Mouse (Mus musculus) embryonic stem cell, embryonic (primary cell): Measurements from ENCODE around the gene Pld3.
"Not testable (repeated sequence)": the region's sequence is repeated elsewhere in the genome, so short reads cannot be mapped to it uniquely, and the experiment has no call there.

Experiments used
- CTCF ChIA-PET, 4 experiments: fragments of 300-600 bp in 2 of 4; fragments of 350-600 bp in 2 of 4; sonication (Branson Sonifier 250); formaldehyde crosslinking; loops; one replicate each; lab custom pipeline; 2022; ENCODE audit warnings: inconsistent platforms in 2 of 4; lab: Charles Lee
- POLR2A ChIA-PET, 4 experiments: fragments of 300-600 bp in 2 of 4; fragments of 350-600 bp in 2 of 4; sonication (Branson Sonifier 250); formaldehyde crosslinking; loops; one replicate each; lab custom pipeline; 2022; ENCODE audit warnings: antibody characterized with exemption in 4 of 4, inconsistent platforms in 1 of 4; lab: Charles Lee

Pld3 gene

DNA sequence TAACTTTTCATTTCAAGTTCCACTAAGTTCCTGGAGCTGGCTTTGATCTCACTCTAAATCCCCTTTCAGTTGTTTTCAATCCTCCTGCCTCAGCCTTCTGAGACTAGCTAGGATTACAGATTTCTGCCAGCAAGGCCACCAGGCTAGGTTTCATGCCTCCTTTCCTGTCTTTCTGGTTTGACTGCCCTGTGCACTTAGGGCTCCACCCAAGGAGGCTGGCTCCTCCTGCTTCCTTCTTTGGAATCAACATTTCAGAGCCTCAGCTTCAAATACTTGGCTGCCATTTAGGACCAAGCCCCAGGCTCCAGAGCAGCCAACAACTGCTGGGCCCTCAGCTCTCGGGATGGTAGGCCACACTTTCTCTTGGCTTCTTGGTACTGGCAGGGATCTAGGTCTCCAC is 32.4 kb downstream of the Pld3 start:
- POLR2A ChIA-PET, result interaction anchor here (0.6 to 6.6 kb wide), 64 partner anchors 9 to 325 kb away, joined by 3 to 97 read pairs (median 4); partner anchors contain the start of genes Sertad1 (in 3 of the 4), Akt2 (in 2 of the 4), BC024978 (in 1 of the 4) and Snrpa (in 1 of the 4)
- CTCF ChIA-PET, result interaction anchor here (0.6 to 5.3 kb wide), 66 partner anchors 7 to 628 kb away, joined by 3 to 57 read pairs (median 4); partner anchors contain the start of genes Sertad1 (in 2 of the 4), Sertad3 (in 1 of the 4) and Zfp60 (in 1 of the 4)

- ChIA-PET POLR2A (interaction anchor here (0.6 to 6.6 kb wide), 65 partner anchors 9 to 324 kb away, joined by 3 to 97 read pairs (median 4); partner anchors contain the start of genes Sertad1 (in 3 of the 4), Akt2 (in 2 of the 4), BC024978 (in 1 of the 4) and Snrpa (in 1 of the 4)), CTCF (interaction anchor here (0.6 to 5.3 kb wide), 67 partner anchors 8 to 628 kb away, joined by 3 to 57 read pairs (median 4); partner anchors contain the start of genes Sertad1 (in 2 of the 4), Sertad3 (in 1 of the 4) and Zfp60 (in 1 of the 4))
Measured at GRCm38 (mm10) chr7:27520104-27520503, 32.9 kb downstream of the Pld3 start.

DNA sequence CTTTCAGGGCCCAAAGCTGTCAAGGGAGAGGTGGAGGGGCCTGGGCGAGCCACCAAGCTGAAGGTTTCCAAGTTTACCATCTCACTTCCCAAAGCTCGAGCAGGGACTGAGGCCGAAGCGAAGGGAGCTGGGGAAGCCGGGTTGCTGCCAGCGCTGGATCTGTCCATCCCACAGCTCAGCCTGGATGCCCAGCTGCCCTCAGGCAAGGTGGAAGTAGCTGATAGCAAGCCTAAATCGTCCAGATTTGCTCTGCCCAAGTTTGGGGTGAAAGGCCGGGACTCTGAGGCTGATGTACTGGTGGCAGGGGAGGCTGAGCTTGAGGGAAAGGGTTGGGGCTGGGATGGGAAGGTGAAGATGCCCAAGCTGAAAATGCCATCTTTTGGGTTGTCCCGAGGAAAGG is 34.7 kb downstream of the Pld3 start:
- POLR2A ChIA-PET, result interaction anchor here in 3 of 4 experiments (0.8 to 6.6 kb wide), 17 partner anchors 8 to 51 kb away, joined by 3 to 97 read pairs (median 5); partner anchors contain the start of gene Sertad1 (in 2 of the 3)

DNA sequence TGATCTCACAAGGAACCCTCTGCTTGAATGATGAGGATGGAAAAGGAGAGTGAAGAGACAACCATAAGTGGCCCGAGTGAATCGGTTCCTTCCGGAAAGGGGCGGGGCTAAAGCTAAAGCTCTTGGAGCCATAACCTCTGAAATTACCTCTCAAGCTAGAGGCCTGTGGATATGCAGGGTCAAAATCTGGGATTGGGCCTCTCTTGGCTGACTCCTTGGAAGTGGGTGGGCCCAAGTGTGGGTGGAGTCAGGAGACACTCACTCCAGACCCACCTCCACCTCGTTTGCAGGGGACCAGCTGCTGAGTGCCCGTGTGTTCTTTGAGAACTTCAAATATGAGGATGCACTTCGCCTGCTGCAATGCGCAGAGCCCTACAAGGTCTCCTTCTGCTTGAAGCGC is 38.1 kb downstream of the Pld3 start:
- ChIA-PET POLR2A (interaction anchor here (0.5 to 2.0 kb wide), 17 partner anchors 9 to 206 kb away, joined by 3 to 10 read pairs (median 4); partner anchors contain the start of gene Sertad1 (in 3 of the 4)), CTCF (interaction anchor here (0.6 to 2.1 kb wide), 10 partner anchors 11 to 282 kb away, joined by 3 to 14 read pairs (median 5); partner anchors contain the start of genes Coq8b (in 1 of the 4) and Zfp607b (in 1 of the 4))

More for the DNA sequence above, 34.7 kb downstream of the Pld3 start:
- CTCF ChIA-PET, result interaction anchor here (0.5 to 5.3 kb wide), 18 partner anchors 8 to 1783 kb away, joined by 3 to 57 read pairs (median 5); partner anchors contain the start of gene Sertad1 (in 1 of the 4)

DNA sequence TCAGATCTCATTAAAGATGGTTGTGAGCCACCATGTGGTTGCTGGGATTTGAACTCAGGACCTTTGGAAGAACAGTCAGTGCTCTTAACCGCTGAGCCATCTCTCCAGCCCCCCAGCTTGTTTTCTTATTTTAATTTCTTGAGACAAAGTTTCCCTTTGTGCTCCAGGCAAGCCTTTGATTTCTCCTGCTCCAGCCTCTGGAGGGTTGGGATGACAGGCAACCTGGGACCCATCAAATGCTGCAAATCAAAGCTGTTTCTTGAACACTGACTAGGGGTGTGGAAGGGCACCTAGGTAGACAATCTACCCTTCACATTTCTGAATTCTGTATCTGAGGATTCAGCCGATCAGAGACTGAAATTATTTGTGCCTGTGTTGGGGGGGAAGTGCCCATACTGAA is 42.2 kb downstream of the Pld3 start:
- POLR2A ChIA-PET, result interaction anchor here in 2 of 4 experiments (0.8 to 15.7 kb wide), 15 partner anchors 8 to 164 kb away, joined by 3 to 405 read pairs (median 3); partner anchors contain the start of genes Sertad1 (in 2 of the 2) and Prx (in 1 of the 2)

GRCm38 (mm10) chr7:27508648-27509005 is 44.4 kb downstream of the Pld3 start:
- POLR2A ChIA-PET, result interaction anchor here (0.6 to 15.7 kb wide), 76 partner anchors 10 to 334 kb away, joined by 3 to 551 read pairs (median 8); partner anchors contain the start of genes Sertad1 (in 3 of the 4), Prx (in 2 of the 4), Sertad3 (in 2 of the 4) and Akt2 (in 1 of the 4)
- CTCF ChIA-PET, result interaction anchor here (0.6 to 10.6 kb wide), 35 partner anchors 8 to 1219 kb away, joined by 3 to 131 read pairs (median 6); partner anchors contain the start of genes Ttc9b (in 2 of the 4), Hipk4 (in 1 of the 4), Sertad1 (in 1 of the 4) and Zfp60 (in 1 of the 4)

More for the DNA sequence above, 42.2 kb downstream of the Pld3 start:
- CTCF ChIA-PET, result interaction anchor here (0.7 to 4.4 kb wide), 14 partner anchors 9 to 61 kb away, joined by 3 to 57 read pairs (median 4); partner anchors contain the start of gene Sertad1 (in 1 of the 4)

GRCm38 (mm10) chr7:27507711-27508647 is 45.0 kb downstream of the Pld3 start:
- ChIA-PET CTCF (interaction anchor here (0.6 to 10.6 kb wide), 61 partner anchors 9 to 1345 kb away, joined by 3 to 131 read pairs (median 5); partner anchors contain the start of genes Sertad1 (in 3 of the 4), Ttc9b (in 2 of the 4), Hipk4 (in 1 of the 4) and Prx (in 1 of the 4)), POLR2A (interaction anchor here (0.5 to 15.7 kb wide), 174 partner anchors 9 to 1706 kb away, joined by 3 to 551 read pairs (median 5); partner anchors contain the start of genes Sertad1 (in 4 of the 4), Prx (in 3 of the 4), Sertad3 (in 3 of the 4) and Map3k10 (in 2 of the 4))

- CTCF ChIA-PET, result interaction anchor here (0.6 to 10.6 kb wide), 21 partner anchors 10 to 181 kb away, joined by 3 to 131 read pairs (median 13); partner anchors contain the start of genes Sertad1 (in 3 of the 4) and Hipk4 (in 1 of the 4)
- POLR2A ChIA-PET, result interaction anchor here (0.5 to 15.7 kb wide), 112 partner anchors 8 to 1707 kb away, joined by 3 to 551 read pairs (median 6); partner anchors contain the start of genes Prx (in 3 of the 4), Sertad1 (in 3 of the 4), Map3k10 (in 2 of the 4) and Rab4b (in 2 of the 4)
Measured at GRCm38 (mm10) chr7:27506765-27507370, 46.1 kb downstream of the Pld3 start.

DNA sequence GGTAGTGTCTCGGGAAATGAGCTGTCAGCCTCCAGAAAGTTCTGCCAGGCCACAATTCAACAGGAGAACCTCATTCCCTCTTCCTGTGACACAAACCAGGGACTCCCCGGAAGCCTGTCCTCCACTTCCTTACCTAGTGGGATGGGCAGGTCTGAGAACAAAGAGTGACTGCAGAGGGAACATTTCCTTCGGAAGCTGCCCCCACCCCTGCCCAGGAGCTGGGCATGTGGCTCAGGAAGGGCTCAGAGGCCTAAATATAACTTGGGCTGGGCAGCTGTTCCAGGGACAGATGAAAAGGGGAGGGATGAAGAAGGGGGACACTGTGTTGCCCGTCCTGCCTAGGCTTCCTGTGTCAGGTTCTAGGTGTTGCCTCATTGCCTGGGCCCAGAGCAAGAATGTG is 51.4 kb downstream of the Pld3 start:
- CTCF ChIA-PET, result interaction anchor here in 3 of 4 experiments (0.5 to 10.6 kb wide), 10 partner anchors 10 to 142 kb away, joined by 3 to 131 read pairs (median 4); no protein-coding TSS in a partner anchor
- POLR2A ChIA-PET, result interaction anchor here (0.5 to 15.7 kb wide), 16 partner anchors 9 to 1713 kb away, joined by 3 to 551 read pairs (median 4); partner anchors contain the start of genes Sertad1 (in 3 of the 4) and Sertad3 (in 1 of the 4)

GRCm38 (mm10) chr7:27499036-27499435 is 54.0 kb downstream of the Pld3 start, which contains the start of gene Prx:
TSS of gene Prx (plus strand) at chr7:27499324.
- CTCF ChIA-PET, result interaction anchor here (0.5 to 10.6 kb wide), 7 partner anchors 8 to 214 kb away, joined by 3 to 131 read pairs (median 3); partner anchors contain the start of gene Sertad1 (in 1 of the 4)
- POLR2A ChIA-PET, result interaction anchor here (0.6 to 15.7 kb wide), 16 partner anchors 8 to 167 kb away, joined by 3 to 551 read pairs (median 4); partner anchors contain the start of gene Sertad1 (in 3 of the 4)

- CTCF ChIA-PET, result not testable (repeated sequence)
- POLR2A ChIA-PET, result interaction anchor here in 3 of 4 experiments (1.0 to 17.5 kb wide), 5 partner anchors 8 to 22 kb away, joined by 4 to 551 read pairs (median 109); partner anchors contain the start of gene Prx (in 2 of the 3)
Measured at GRCm38 (mm10) chr7:27494659-27495367, 58.2 kb downstream of the Pld3 start.

GRCm38 (mm10) chr7:27493450-27493849 is 59.6 kb downstream of the Pld3 start:
- ChIA-PET CTCF (interaction anchor here in 3 of 4 experiments (0.6 to 3.8 kb wide), 4 partner anchors 11 to 263 kb away, joined by 3 to 131 read pairs (median 3); partner anchors contain the start of gene Prx (in 1 of the 3)), POLR2A (interaction anchor here in 3 of 4 experiments (2.1 to 17.5 kb wide), 5 partner anchors 9 to 18 kb away, joined by 7 to 551 read pairs (median 109); partner anchors contain the start of gene Prx (in 2 of the 3))

- POLR2A ChIA-PET, result interaction anchor here in 3 of 4 experiments (1.0 to 17.5 kb wide), 6 partner anchors 10 to 17 kb away, joined by 3 to 551 read pairs (median 96); partner anchors contain the start of gene Prx (in 2 of the 3)
- CTCF ChIA-PET, result interaction anchor here in 3 of 4 experiments (0.6 to 3.8 kb wide), 5 partner anchors 11 to 262 kb away, joined by 3 to 131 read pairs (median 3); partner anchors contain the start of gene Prx (in 1 of the 3)
Measured at GRCm38 (mm10) chr7:27493022-27493421, 60.0 kb downstream of the Pld3 start.

DNA sequence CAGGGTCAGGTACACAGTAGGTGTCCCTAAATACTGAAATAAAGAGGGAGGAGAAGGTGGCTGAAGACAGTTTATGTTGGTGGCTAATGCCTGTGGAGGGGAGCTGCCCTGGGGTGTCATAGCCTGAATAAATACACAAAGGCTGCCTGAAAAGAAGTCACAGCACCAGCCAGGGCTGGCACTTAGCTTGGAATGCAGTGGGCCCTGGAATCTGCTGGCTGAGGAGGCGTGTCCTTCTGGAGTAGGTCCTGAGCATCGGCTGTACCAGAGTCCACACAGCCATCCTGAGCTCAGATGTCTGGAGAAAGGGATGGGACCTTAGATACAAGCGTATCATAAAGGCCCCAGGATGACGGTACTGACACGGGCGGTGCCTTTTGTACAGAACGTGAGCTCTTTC is 61.2 kb downstream of the Pld3 start:
- ChIA-PET POLR2A (interaction anchor here (0.6 to 17.5 kb wide), 36 partner anchors 8 to 313 kb away, joined by 3 to 551 read pairs (median 5); partner anchors contain the start of genes Prx (in 3 of the 4), Akt2 (in 1 of the 4), Blvrb (in 1 of the 4) and Rab4b (in 1 of the 4)), CTCF (interaction anchor here (0.6 to 5.5 kb wide), 27 partner anchors 9 to 296 kb away, joined by 3 to 131 read pairs (median 9); partner anchors contain the start of genes BC024978 (in 1 of the 4), Blvrb (in 1 of the 4), Coq8b (in 1 of the 4) and Prx (in 1 of the 4))
